Mouse (Mus musculus) liver, embryonic 14.5 days (tissue): ENCODE measurements around the gene Slco2a1. TPM values are rescaled to one million over a fixed set of nuclear protein-coding genes. Genes with fewer than 3 reads are reported as not detected.

Experiments used
- ATAC-seq: fragments of 200-750 bp; cut with Nextera tagmentation; 2 replicates; pipeline ENCODE4 v1.8.0; 2017; ENCODE audit warnings: moderate number of reproducible peaks, mild to moderate bottlenecking, moderate library complexity; ENCODE audit not compliant: insufficient read depth
- DNase-seq, 3 experiments: peaks; one replicate each; pipeline ENCODE4 v3.0.0-alpha.2; 2012 to 2013; ENCODE audit warnings: low read depth in 3 of 3, low spot score in 3 of 3
- H3K27ac ChIP-seq: fragments of 300-500 bp; sonication (generic); 2 replicates; pipeline ENCODE4 v1.5.1; 2014; ENCODE audit warnings: moderate library complexity, mild to moderate bottlenecking, control low read depth, inconsistent platforms
- H3K27me3 ChIP-seq: fragments of 300-500 bp; sonication (generic); 2 replicates; pipeline ENCODE4 v1.6.1; 2014; ENCODE audit warnings: mild to moderate bottlenecking, low read length, moderate library complexity; ENCODE audit not compliant: control insufficient read depth, insufficient read depth
- H3K36me3 ChIP-seq: fragments of 300-500 bp; sonication (generic); replicated peaks from 2 replicates; pipeline ENCODE4 v1.6.1; 2014; ENCODE audit warnings: low read depth; ENCODE audit not compliant: control insufficient read depth, insufficient read depth
- H3K4me1 ChIP-seq, 2 experiments: fragments of 200-500 bp in 1 of 2; fragments of 300-500 bp in 1 of 2; sonication (generic) in 1 of 2; replicated peaks; 2 replicates each; pipeline ENCODE4 v1.6.1; 2012 to 2014; ENCODE audit warnings: antibody characterized with exemption in 1 of 2, inconsistent platforms in 1 of 2, low read length in 1 of 2; ENCODE audit not compliant: control insufficient read depth in 2 of 2, insufficient read depth in 2 of 2
- H3K4me2 ChIP-seq: fragments of 300-500 bp; sonication (generic); 2 replicates; pipeline ENCODE4 v1.6.1; 2014; ENCODE audit warnings: low read depth, mild to moderate bottlenecking, control low read depth, moderate library complexity
- H3K4me3 ChIP-seq, 2 experiments: fragments of 200-500 bp in 1 of 2; fragments of 300-500 bp in 1 of 2; sonication (generic) in 1 of 2; 2 replicates each; pipeline ENCODE4 v1.5.1; 2012 to 2014; ENCODE audit warnings: low read depth in 2 of 2, low read length in 2 of 2, mild to moderate bottlenecking in 2 of 2, control low read depth in 1 of 2, inconsistent platforms in 1 of 2, moderate library complexity in 1 of 2; ENCODE audit not compliant: insufficient read depth in 1 of 2
- H3K9ac ChIP-seq: fragments of 300-500 bp; sonication (generic); replicated peaks from 2 replicates; pipeline ENCODE4 v1.6.1; 2014; ENCODE audit warnings: mild to moderate bottlenecking, control low read depth, moderate library complexity
- H3K9me3 ChIP-seq: fragments of 300-500 bp; sonication (generic); 2 replicates; pipeline ENCODE4 v1.6.1; 2016; ENCODE audit warnings: low read length, mixed read lengths; ENCODE audit not compliant: control insufficient read depth
- CTCF ChIP-seq: IDR thresholded peaks from 2 replicates; pipeline ENCODE4 v1.5.1; 2016; ENCODE audit warnings: antibody characterized with exemption, low read depth, control low read depth
- EP300 ChIP-seq: IDR thresholded peaks from 2 replicates; pipeline ENCODE4 v1.6.1; 2016; ENCODE audit warnings: antibody characterized with exemption, low read depth
- WGBS: fragments of 180-500 bp; shearing (Covaris S2); extraction: QIAGEN DNeasy Blood & Tissue Kit; methylation state at CpG from one replicate; pipeline ENCODE4 v1.1.7; 2014; ENCODE audit not compliant: insufficient replicate concordance; 5-methylcytosine and 5-hydroxymethylcytosine counted together
- polyA plus RNA-seq, 2 experiments: library from polyadenylated mRNA; depleted of rRNA in 1 of 2; stranded (reverse) in 1 of 2; unstranded in 1 of 2; fragments of >200 nt; fragmentation: Nextera tagmentation in 1 of 2; extraction: Ambion mirVana in 1 of 2; gene quantifications; 2 replicates each; pipeline versions ENCODE4 v1.2.1 to v1.2.3; 2012 to 2014

The Slco2a1 gene
- polyA plus RNA-seq, 2 experiments: 1.7 to 3.3 TPM

GRCm38 (mm10) chr9:103143881-103144280 is 155.4 kb downstream of the Slco2a1 start:
- no peaks in the 10 kb centered on the region for H3K4me1 ChIP-seq
- H3K4me3 ChIP-seq: no peak overlapping the region
- no peaks in the 10 kb centered on the region for H3K9me3 ChIP-seq
- no peaks in the 10 kb centered on the region for H3K36me3 ChIP-seq
- DNase-seq (no peak), ATAC-seq (no peak)
- no peak overlapping the region for H3K4me2 ChIP-seq
- H3K27ac ChIP-seq: no peak overlapping the region
- H3K9ac ChIP-seq: no peak overlapping the region
- no peaks in the 10 kb centered on the region for H3K27me3 ChIP-seq
- 37% methylated on average over 4 of the region's 4 CpGs for WGBS
- no peak for TF ChIP-seq EP300

GRCm38 (mm10) chr9:103145351-103145750 is 156.8 kb downstream of the Slco2a1 start:
- H3K9me3 ChIP-seq: no peaks in the 10 kb centered on the region
- H3K9ac ChIP-seq: no peak overlapping the region
- no peak overlapping the region for H3K4me3 ChIP-seq
- no peak for DNase-seq
- H3K4me1 ChIP-seq: no peaks in the 10 kb centered on the region
- WGBS: 51% methylated on average over 5 of the region's 5 CpGs
- H3K4me2 ChIP-seq: no peak overlapping the region
- H3K36me3 ChIP-seq: no peaks in the 10 kb centered on the region
- no peak for ATAC-seq
- H3K27me3 ChIP-seq: no peaks in the 10 kb centered on the region
- TF ChIP-seq EP300 (no peak), CTCF (no peak)
- H3K27ac ChIP-seq: no peak overlapping the region

Other genes with a start within 250 kb of the Slco2a1 start
- gene Ryk, start 153.8 kb upstream of the Slco2a1 start, polyA plus RNA-seq (2012; rRNA removed): 8.0 and 10.8 TPM in 2 replicates
- gene Ryk, start 153.8 kb upstream of the Slco2a1 start, polyA plus RNA-seq (2014; fragmentation: Nextera tagmentation; extraction: Ambion mirVana): 4.9 and 6.0 TPM in 2 replicates
- 0.11 and 0.13 TPM in 2 replicates for gene Rab6b, start 123.1 kb downstream of the Slco2a1 start, polyA plus RNA-seq (2012; rRNA removed)
- 0.05 TPM in 1 of 2 replicates, not detected in the other for gene Rab6b, start 123.1 kb downstream of the Slco2a1 start, polyA plus RNA-seq (2014; fragmentation: Nextera tagmentation; extraction: Ambion mirVana)
- 17.1 and 17.8 TPM in 2 replicates for gene Srprb, start 213.4 kb downstream of the Slco2a1 start, polyA plus RNA-seq (2012; rRNA removed)
- gene Srprb, start 213.4 kb downstream of the Slco2a1 start, polyA plus RNA-seq (2014; fragmentation: Nextera tagmentation; extraction: Ambion mirVana): 17.8 and 18.4 TPM in 2 replicates
- gene Gm20425, start 241.6 kb downstream of the Slco2a1 start, polyA plus RNA-seq (2012; rRNA removed): 0.16 and 0.27 TPM in 2 replicates
- 1.7 and 4.2 TPM in 2 replicates for gene Gm20425, start 241.6 kb downstream of the Slco2a1 start, polyA plus RNA-seq (2014; fragmentation: Nextera tagmentation; extraction: Ambion mirVana)
- 1,880 and 2,444 TPM in 2 replicates for gene Trf, start 241.7 kb downstream of the Slco2a1 start, polyA plus RNA-seq (2012; rRNA removed)
- gene Trf, start 241.7 kb downstream of the Slco2a1 start, polyA plus RNA-seq (2014; fragmentation: Nextera tagmentation; extraction: Ambion mirVana): 4,893 and 4,971 TPM in 2 replicates